Mouse (Mus musculus) left cerebral cortex, postnatal 25 days (tissue): ENCODE measurements at regions not wholly inside any gene's neighbourhood (a gene's known extent, or its start where the extent isn't known, plus 50 kb on each side); places are given as distances from the start of the nearest gene placed in this dataset.

Experiments
- DNase-seq, 2 experiments: peaks; one replicate each; pipeline ENCODE4 v3.0.0; 2022; ENCODE audit warnings: low spot score in 2 of 2, mixed read lengths in 1 of 2
- intact Hi-C: fragments of 180-260 bp; cut with DNase I; formaldehyde crosslinking; loops from one replicate; pipeline ENCODE4 v1.15.1; 2025

DNA sequence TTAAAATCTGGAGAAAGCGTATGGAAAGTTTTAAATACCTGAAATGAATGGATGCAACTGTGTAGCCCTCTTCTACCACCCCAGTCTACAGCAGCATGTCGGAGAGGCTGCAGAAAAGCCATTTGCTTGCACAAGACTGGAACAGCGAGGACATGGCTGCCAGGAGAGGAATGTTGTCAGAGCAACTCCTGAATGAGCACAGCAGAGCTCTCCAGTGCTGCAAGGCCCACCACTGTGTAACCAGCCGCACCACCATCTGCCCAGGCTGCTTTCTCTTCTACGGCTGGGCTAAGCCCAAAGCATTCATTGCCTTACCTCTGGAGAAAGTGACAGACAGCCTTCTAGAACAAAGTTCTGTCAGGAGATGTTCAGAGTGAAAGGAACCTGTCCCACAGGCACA, 65.3 kb upstream of the Gm11238 start:
- DNase-seq = no peak
- intact Hi-C loops = no loop called here

DNA sequence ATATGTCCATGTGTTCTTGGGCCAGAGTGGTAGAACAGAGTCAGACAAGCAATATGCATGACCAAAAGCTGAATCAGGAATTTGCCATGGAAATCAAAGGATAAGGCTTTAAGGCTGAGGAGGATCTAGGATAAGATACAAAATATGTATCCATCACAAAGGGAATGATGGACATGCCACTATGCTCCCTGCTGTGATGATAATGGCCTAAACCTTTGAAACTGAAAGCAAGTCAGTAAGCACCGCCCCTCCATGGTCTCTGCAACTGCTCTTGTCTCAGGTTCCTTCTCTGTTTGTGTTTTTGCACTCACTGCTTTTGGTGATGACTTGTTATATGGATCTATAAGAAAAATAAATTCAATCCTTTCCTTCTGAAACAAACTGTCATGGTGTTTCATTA, 76.1 kb upstream of the Gm11238 start:
- intact Hi-C loops = no loop called here
- DNase-seq = no peak

DNA sequence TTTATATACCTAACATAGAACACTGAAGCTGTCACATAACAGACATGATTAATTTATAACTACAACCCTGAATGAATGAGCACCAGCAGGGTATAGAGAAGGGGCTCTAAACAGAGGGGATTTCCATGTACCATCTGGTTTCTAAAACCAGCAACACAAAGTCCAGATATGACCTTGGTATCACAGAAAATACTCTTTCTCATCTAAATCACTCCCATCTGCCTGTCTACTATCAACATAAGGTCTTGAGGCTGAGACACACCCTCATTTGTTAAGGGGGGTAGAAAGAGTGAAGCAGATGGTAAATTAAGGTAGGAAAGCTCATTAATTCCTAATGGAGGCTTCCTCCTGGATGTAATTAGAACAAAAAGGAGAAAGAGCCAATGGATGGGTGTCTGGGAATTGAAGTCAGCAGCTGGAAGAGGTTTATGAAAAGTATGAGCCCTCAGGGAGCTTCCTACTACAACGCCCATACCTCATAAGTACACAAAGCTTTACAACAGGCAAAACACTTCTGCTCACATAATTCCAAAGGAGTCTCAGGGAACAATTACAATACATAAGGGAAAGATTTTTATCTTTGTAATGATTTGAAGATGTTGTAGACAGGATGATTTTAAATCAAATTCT, 83.0 kb upstream of the Gm11238 start:
- intact Hi-C loops = no loop called here
- DNase-seq = no peak

GRCm38 (mm10) chr4:73518742-73519384, 88.8 kb upstream of the Gm11238 start:
- no peak for DNase-seq
- intact Hi-C loops = no loop called here

GRCm38 (mm10) chr4:73517559-73517958, 90.1 kb upstream of the Gm11238 start:
- intact Hi-C loops = no loop called here
- DNase-seq = no peak

GRCm38 (mm10) chr4:73516717-73517116, 91.0 kb upstream of the Gm11238 start:
- intact Hi-C loops = no loop called here
- no peak for DNase-seq

DNA sequence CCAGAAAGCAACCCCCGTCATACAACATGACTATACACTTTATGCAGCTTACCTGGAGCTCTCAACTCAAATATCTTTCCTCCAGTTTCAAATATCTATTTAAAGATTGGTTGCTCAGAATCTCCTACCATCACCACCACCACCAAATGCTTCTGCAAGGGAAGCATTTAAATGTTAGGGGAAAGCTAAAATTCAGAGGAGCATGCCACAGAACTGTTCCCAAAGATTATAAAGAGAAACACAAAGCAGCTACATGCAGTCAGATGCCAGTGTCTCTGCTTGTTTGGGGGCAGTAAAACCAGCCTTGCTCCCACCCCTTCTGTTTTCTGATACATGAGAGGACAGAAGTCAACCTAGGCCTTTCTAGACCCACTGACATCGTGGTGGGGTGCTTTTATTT, 100.8 kb upstream of the Gm11238 start:
- intact Hi-C loops = no loop called here
- DNase-seq = peak in 1 of 2 experiments; percentile 2

DNA sequence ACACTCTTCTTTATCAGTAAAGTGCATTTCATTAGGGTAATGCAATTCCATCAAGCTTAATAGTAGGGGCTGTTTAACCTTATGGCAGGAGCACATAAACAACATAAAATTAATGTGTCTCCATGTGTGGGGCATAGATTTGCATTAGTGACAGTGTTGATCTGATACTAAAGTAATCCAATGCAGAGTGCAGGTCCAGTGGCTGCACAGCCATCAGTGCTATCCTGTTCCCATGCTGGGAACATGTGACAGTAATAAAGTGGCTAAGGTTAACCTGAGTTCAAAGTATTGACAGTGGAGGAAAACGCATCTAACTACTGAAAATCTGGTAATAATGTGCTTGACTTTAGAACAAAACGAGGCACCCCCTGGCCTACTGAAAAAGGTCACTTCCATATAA, 84.3 kb upstream of the Gm11487 start:
- DNase-seq = no peak
- intact Hi-C loops = no loop called here

DNA sequence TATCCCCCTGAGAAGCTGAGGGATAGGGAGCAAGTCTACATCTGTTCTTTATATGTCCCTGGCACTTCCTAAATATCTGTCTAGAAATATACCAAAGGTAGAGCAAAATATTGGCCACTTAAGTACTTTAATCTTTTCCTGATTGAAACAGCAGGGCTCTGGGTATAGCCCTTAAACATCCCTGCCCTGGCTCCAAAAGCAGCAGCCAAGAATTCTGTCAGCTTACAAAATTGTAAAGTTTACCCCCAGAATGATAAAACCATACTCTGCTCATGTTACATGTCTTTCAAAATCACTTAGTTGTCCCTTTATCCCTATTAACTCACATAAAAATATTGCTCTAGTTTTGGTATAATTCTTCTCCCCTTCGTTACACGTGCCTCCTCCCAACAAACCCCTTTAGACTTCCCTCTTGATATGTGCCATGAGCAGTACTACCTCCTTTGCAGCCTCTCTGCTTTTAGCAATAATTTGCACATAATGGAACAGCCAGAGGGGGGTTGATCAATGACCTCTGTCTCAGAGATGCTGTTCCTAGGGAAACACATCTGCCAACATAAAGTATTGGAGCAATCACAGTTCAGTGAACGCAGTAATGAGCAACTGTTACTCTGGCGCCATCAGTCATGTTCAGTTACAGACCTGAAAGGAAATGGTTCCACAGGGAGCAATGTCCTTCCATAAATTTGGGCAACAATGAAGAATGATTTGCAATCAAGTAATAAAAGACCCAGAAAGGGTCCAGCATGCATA, 83.6 kb upstream of the Gm11487 start:
- no peak for DNase-seq
- intact Hi-C loops = no loop called here

DNA sequence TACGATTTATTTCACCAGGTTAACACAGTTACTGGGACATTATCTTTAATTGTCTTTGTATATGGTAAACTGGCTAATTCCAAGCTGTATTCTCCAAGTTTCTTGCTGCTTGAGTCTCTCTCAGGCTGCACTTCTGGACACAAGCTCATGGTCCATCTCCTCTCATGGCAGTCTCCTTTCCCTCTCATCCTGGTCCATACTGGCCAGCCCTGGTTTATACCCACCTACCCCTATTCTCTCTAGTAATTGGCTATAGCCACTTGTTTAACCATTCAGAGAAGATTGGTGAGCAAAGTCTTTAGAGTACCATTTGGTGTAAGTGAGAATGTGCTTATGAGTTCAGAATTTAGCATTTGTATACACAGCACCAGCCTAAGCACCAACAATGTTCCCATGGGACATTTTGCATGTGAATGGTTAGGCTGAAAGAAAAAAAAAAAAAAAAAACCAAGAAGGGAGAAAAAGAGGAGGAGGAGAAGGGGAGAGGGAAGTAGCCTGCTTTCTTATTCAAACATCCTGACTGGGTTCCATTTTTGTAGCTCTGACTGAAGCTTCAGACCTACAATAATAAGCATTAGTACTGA, 63.2 kb upstream of the Gm11487 start:
- DNase-seq = no peak
- intact Hi-C loops = no loop called here
